Mouse (Mus musculus) left cerebral cortex, postnatal 25 days (tissue): ENCODE results near the gene Kdm2a. TPM values are rescaled to one million over a fixed set of nuclear protein-coding genes. Genes with fewer than 3 reads are reported as not detected.
A peak's percentile ranks its signal among the peaks of the same experiment; 100 is the strongest.

Source experiments
- DNase-seq, 2 experiments: peaks; one replicate each; pipeline ENCODE4 v3.0.0; 2022; ENCODE audit warnings: low spot score in 2 of 2, mixed read lengths in 1 of 2
- intact Hi-C: fragments of 180-260 bp; cut with DNase I; formaldehyde crosslinking; loops from one replicate; pipeline ENCODE4 v1.15.1; 2025
- total RNA-seq, 2 experiments: library from RNA; stranded (reverse); gene quantifications; 2 replicates each; pipeline ENCODE4 v1.2.3; 2021

The Kdm2a gene
- total RNA-seq, 2 experiments from 2014 or later = 71.5 to 75.1 TPM

DNA sequence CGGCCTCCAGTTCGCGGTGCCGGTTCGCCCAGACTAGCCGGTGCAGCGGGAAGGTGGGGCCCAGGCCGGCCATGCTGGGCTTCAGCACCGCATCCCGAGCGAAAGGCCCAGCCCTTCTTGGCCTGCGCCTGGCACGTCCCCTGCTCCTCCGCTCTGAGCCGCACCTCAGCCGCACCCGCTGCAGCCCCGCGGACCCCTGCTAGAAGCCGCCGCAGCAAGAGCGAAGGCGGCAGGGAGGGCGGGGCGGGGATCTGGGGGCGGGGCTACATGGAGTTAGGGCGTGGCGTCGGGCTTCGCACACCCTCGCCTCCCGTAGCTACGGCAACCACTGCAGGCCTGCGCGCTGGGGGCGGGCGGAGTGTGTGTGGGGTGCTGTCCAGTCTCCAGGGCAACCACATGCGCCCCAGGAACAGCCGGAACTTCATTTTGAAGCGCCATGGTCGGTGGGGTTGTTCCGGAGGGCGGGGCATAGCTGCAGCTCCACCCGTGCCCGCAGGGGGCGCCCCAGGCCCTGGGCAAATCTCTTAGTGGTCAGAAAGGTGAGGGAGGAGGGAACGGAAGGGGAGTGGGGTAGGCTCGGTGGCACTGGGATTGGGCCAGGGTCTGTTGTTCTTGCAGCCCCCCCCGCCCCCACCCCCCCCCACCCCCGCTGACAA, 115.1 kb downstream of the Kdm2a start, which contains the start of gene Ankrd13d:
TSS of gene Ankrd13d (minus strand) at position 240 of the 656 bp plus-strand sequence.
- DNase-seq = peak; percentile 91 to 97
- intact Hi-C loops = loop anchor here (1.0 to 2.0 kb wide), 3 partner anchors 14 to 24 kb away; partner anchors contain the start of gene Ssh3

DNA sequence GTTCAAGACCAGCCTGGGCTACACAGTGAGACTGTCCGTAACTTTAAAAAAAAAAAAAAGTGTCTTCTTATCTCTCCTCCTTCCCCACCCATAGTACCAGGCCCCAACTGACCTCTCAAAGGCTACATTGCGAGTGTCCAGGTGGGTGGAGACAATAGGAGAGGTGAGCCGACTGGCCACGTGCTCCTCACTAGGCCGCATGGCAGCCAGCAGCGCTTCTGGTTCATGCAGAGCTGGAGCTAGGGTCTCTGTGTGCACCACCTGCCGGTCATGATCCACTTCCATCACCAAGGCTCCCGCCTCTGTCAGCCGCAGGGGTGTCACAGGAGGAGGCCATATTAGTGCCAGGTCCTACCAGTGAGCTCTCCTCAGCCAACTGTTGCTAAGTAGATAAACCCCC, 117.7 kb downstream of the Kdm2a start:
- no peak for DNase-seq
- intact Hi-C loops = no loop called here

DNA sequence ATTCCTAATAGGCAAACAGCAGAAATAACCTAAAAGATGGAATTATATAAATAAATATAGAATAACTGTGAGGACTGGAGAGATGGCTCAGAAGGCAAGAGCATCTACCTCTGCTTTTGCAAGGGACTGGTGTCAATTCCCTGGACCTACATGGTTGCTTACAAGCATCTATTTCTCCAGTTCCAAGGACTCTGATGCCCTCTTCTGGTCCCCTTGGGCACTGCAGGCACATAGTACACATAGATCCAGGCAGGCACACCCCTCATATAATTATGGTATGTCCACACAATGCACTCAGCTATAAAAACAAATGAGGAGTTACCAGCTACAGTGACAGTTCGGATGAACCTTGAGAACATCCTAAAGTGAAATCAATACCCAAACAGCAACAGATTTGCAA, 118.6 kb downstream of the Kdm2a start:
- no peak for DNase-seq
- intact Hi-C loops = no loop called here

DNA sequence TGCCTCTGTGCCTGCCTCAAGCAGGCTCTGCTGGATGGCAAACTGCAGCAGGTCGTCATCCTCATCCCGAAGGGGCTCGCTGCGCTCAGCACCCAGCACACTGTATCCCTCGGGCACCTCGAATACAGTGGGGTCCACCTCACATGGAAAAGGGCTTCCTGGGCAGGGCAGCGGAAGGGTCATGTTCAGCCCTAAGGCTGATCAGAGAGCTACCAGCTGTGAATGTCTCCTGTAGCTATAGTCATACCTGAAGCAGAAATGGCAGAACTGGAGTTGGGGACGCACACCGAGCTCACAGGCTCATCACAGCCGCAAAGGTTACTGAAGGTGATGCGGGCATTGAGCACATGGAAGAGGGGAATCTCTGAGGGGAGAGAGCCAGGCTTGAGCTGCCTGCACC, 127.1 kb downstream of the Kdm2a start:
- intact Hi-C loops = no loop called here
- DNase-seq = no peak

DNA sequence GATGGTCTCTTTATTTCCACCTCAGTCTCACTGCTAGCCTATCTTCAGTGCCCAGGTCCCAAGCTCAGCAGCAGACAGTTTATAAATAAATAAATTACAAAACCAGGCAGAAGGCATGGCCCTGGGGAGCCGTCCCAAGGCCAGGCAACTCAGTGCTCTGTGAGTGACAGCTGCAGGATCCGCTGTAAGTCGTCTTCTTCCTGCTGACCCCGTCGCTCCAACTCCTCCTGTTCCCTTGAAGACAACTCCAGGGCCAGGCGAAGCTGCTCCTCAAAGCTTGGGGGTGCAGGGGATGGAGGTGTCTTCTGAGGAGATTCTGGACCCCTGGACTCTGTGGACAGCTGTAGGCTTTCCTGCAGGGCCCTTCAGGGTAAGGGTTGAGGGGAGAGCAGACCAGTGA, 127.9 kb downstream of the Kdm2a start:
- DNase-seq = no peak
- intact Hi-C loops = no loop called here

DNA sequence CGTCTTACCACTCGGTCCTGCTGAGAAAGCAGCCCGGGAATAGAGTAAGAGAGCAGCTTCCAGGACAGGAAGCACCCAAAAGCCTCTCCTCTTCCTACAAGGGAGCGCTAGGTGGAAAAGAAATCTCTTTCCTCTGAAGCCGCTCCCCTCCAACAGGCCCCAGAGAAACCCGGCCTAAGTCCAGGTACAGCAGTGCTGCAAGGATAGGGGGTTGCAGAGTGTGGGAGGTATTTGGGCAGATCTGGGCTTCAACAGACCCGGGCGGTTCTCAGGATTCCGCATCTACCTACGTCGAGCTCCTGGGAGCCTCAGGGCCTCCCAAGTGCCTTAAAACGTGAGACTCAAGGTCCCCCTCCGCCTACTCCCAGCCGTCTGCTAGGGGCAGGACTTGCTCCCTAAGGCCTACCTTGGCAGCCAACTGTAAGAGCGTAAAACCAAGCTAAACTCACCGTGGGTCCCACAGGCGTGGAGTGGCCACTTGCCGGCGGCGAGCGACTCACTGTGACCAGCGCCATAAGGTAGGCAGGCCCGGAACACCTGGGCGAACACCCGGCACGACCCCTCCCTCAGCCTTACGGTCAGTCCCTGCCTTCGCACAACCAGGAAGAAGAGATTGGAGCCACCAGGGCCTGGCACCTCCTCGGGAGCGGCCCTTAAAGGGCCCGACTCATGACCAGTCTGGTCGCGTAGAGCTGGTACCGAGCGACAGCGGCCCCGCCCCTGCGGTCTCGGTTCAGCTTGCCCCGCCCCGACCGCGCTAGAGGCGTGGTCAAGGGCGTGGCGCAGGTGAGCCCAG, 129.3 kb downstream of the Kdm2a start, which contains the start of gene Ssh3:
TSS of gene Ssh3 (minus strand) at position 615 of the 796 bp plus-strand sequence.
- intact Hi-C loops = loop anchor here (1.0 kb wide), 1 partner anchor 15 kb away; the partner anchor contains the start of gene Ankrd13d

DNA sequence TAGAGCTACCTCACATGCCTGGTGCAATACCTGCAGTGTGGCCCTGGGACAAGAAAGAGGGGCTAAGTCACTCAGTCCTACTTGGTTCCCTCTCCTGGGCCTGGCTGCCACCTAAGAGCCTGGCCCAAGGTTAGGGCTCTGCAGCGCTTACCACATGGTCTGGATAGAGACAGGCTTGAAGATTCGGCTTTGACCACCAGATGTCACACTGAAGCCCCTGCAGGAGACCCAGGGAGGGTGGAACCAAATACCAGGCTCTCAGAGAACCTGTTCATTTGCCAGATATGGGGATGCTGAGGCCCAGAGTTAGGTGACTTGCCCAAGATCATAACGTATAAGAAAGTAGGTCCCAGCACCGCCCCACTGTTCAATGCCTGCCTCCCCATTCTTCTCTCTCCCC, 132.1 kb downstream of the Kdm2a start:
- intact Hi-C loops = no loop called here
- no peak for DNase-seq

More for the DNA sequence above, 129.3 kb downstream of the Kdm2a start, which contains the start of gene Ssh3:
- peak; percentile 73 to 77 for DNase-seq

Other genes with a start within 250 kb of the Kdm2a start
- gene Coro1b, start 249.7 kb downstream of the Kdm2a start, total RNA-seq = 10 to 100 TPM; 75.6 to 82.8 TPM
- 1 to 10 TPM; 1.1 to 2.0 TPM for gene Ptprcap, start 244.7 kb downstream of the Kdm2a start, total RNA-seq
- 10 to 100 TPM; 28.5 to 32.0 TPM for gene Rps6kb2, start 234.9 kb downstream of the Kdm2a start, total RNA-seq
- gene Carns1, start 222.8 kb downstream of the Kdm2a start, total RNA-seq = 1 to 10 TPM; 6.6 to 8.7 TPM
- gene Tbc1d10c, start 207.0 kb downstream of the Kdm2a start, total RNA-seq = 1 to 10 TPM; 1.3 to 2.0 TPM
- gene Ppp1ca, start 206.2 kb downstream of the Kdm2a start, total RNA-seq = 100 to 1,000 TPM; 318 to 320 TPM
- gene Rad9a, start 196.6 kb downstream of the Kdm2a start, total RNA-seq = 1 to 10 TPM; 6.9 to 8.0 TPM
- gene Clcf1, start 184.0 kb downstream of the Kdm2a start, total RNA-seq = 1 to 10 TPM in 1 of 2 experiments, under 1 TPM in 1; 0.96 to 1.2 TPM
- not detected for gene AC109138.7, start 183.9 kb downstream of the Kdm2a start, total RNA-seq
- 10 to 100 TPM; 14.0 to 18.6 TPM for gene Pold4, start 166.4 kb downstream of the Kdm2a start, total RNA-seq
- 10 to 100 TPM; 52.3 to 58.2 TPM for gene Ssh3, start 129.1 kb downstream of the Kdm2a start, total RNA-seq
- gene Ankrd13d, start 115.1 kb downstream of the Kdm2a start, total RNA-seq = 10 to 100 TPM; 70.0 to 76.6 TPM
- gene Grk2, start 92.1 kb downstream of the Kdm2a start, total RNA-seq = 100 to 1,000 TPM; 217 to 223 TPM
- under 1 TPM; 0.57 to 0.64 TPM for gene Rhod, start 41.1 kb upstream of the Kdm2a start, total RNA-seq
- gene Syt12, start 79.2 kb upstream of the Kdm2a start, total RNA-seq = 10 to 100 TPM; 38.2 to 43.4 TPM
- not detected for gene 2010003K11Rik, start 100.3 kb upstream of the Kdm2a start, total RNA-seq
- gene Pcx, start 112.2 kb upstream of the Kdm2a start, total RNA-seq = 10 to 100 TPM; 56.9 to 66.3 TPM
- 10 to 100 TPM; 47.2 to 47.3 TPM for gene Lrfn4, start 217.4 kb upstream of the Kdm2a start, total RNA-seq
- 10 to 100 TPM; 25.1 to 26.1 TPM for gene Rce1, start 227.4 kb upstream of the Kdm2a start, total RNA-seq